Mouse (Mus musculus) frontal cortex, adult 2 months (tissue): ENCODE data around the gene Ifna5. TPM values are rescaled to one million over a fixed set of nuclear protein-coding genes. Genes with fewer than 3 reads are reported as not detected.
"Not testable (repeated sequence)": the region's sequence is repeated elsewhere in the genome, so short reads cannot be mapped to it uniquely, and the experiment has no call there.

ENCODE experiments used
- DNase-seq, 2 experiments: peaks; one replicate each; pipeline ENCODE4 v3.0.0; 2022; ENCODE audit warnings: low spot score in 1 of 2; ENCODE audit errors: extremely low spot score in 1 of 2
- polyA plus RNA-seq: library from polyadenylated mRNA; depleted of rRNA; stranded (reverse); fragments of >200 nt; gene quantifications from 2 replicates; pipeline ENCODE4 v1.2.3, GENCODE M21; 2012; rRNA removed

Gene Ifna5
- polyA plus RNA-seq, result not detected in 2 replicates

- DNase-seq, result not testable (repeated sequence)
Measured at GRCm38 (mm10) chr4:88835225-88835624, at the start of gene Ifna5. Ifna5 (plus strand) TSS chr4:88835525.

GRCm38 (mm10) chr4:88788402-88788801 is 46.9 kb upstream of the Ifna5 start, which contains the start of gene Gm13277:
Gm13277 (plus strand) TSS chr4:88788632.
- DNase-seq, result peak; percentile 16 to 80

- not testable (repeated sequence) for DNase-seq
Measured at GRCm38 (mm10) chr4:88791250-88791649, 44.1 kb upstream of the Ifna5 start, which contains the start of gene Gm13278. Gm13278 (plus strand) TSS chr4:88791550.

- peak; percentile 44 to 59 for DNase-seq
Measured at GRCm38 (mm10) chr4:88793936-88794675, 41.2 kb upstream of the Ifna5 start, which contains the start of gene Gm13275. Gm13275 (plus strand) TSS chr4:88794487.

- not testable (repeated sequence) for DNase-seq
Measured at GRCm38 (mm10) chr4:88797097-88797496, 38.2 kb upstream of the Ifna5 start, which contains the start of gene Gm13279. Gm13279 (plus strand) TSS chr4:88797397.

- DNase-seq, result not testable (repeated sequence)
Measured at GRCm38 (mm10) chr4:88799365-88799764, 36.0 kb upstream of the Ifna5 start, which contains the start of gene Gm13285. Gm13285 (plus strand) TSS chr4:88799665.

GRCm38 (mm10) chr4:88802954-88803353 is 32.4 kb upstream of the Ifna5 start, which contains the start of gene Gm13287:
Gm13287 (plus strand) TSS chr4:88803254.
- not testable (repeated sequence) for DNase-seq

- DNase-seq, result not testable (repeated sequence)
Measured at GRCm38 (mm10) chr4:88805231-88805630, 30.1 kb upstream of the Ifna5 start, which contains the start of gene Gm13288. Gm13288 (plus strand) TSS chr4:88805531.

GRCm38 (mm10) chr4:88805761-88806160 is 29.6 kb upstream of the Ifna5 start:
- not testable (repeated sequence) for DNase-seq

- no peak for DNase-seq
Measured at GRCm38 (mm10) chr4:88815928-88816327, 19.4 kb upstream of the Ifna5 start, which contains the start of gene Ifna7. Ifna7 (plus strand) TSS chr4:88816228.

GRCm38 (mm10) chr4:88819659-88820058 is 15.7 kb upstream of the Ifna5 start, which contains the start of gene Ifna11:
Ifna11 (plus strand) TSS chr4:88819959.
- DNase-seq, result no peak

GRCm38 (mm10) chr4:88822995-88823394 is 12.3 kb upstream of the Ifna5 start:
- peak in 1 of 2 experiments; percentile 31 for DNase-seq

GRCm38 (mm10) chr4:88827116-88827515 is 8.2 kb upstream of the Ifna5 start, which contains the start of gene Ifna6:
Ifna6 (plus strand) TSS chr4:88827416.
- not testable (repeated sequence) for DNase-seq

- DNase-seq, result peak in 1 of 2 experiments; percentile 61
Measured at GRCm38 (mm10) chr4:88830523-88830922, 4.8 kb upstream of the Ifna5 start.

- DNase-seq, result peak in 1 of 2 experiments; percentile 15
Measured at GRCm38 (mm10) chr4:88838828-88839227, 3.5 kb downstream of the Ifna5 start.

- no peak for DNase-seq
Measured at GRCm38 (mm10) chr4:88840058-88840457, 4.7 kb downstream of the Ifna5 start.

- DNase-seq, result no peak
Measured at GRCm38 (mm10) chr4:88841438-88841911, 6.2 kb downstream of the Ifna5 start, which contains the start of gene Ifna4. Ifna4 (plus strand) TSS chr4:88841861.

- DNase-seq, result peak in 1 of 2 experiments; percentile 12
Measured at GRCm38 (mm10) chr4:88845334-88845733, 10.0 kb downstream of the Ifna5 start.

GRCm38 (mm10) chr4:88849698-88850097 is 14.4 kb downstream of the Ifna5 start, which contains the start of gene Ifna1:
Ifna1 (plus strand) TSS chr4:88850087.
- DNase-seq, result no peak

GRCm38 (mm10) chr4:88851026-88851763 is 15.9 kb downstream of the Ifna5 start:
- DNase-seq, result no peak
